Mouse (Mus musculus) testis, adult 2 months (tissue): ENCODE measurements around the gene Golga4.

ENCODE experiments used
- CTCF ChIP-seq: fragments of 200-500 bp; IDR thresholded peaks from 2 replicates; pipeline ENCODE4 v1.5.1; 2012; ENCODE audit warnings: low read depth, mild to moderate bottlenecking, inconsistent platforms, low read length, moderate library complexity; ENCODE audit not compliant: control insufficient read depth, insufficient read depth, insufficient replicate concordance
- POLR2A ChIP-seq: fragments of 200-500 bp; IDR thresholded peaks from 2 replicates; pipeline ENCODE4 v1.6.1; 2012; ENCODE audit warnings: low read depth, mild to moderate bottlenecking, inconsistent platforms, low read length, moderate library complexity; ENCODE audit not compliant: control insufficient read depth

DNA sequence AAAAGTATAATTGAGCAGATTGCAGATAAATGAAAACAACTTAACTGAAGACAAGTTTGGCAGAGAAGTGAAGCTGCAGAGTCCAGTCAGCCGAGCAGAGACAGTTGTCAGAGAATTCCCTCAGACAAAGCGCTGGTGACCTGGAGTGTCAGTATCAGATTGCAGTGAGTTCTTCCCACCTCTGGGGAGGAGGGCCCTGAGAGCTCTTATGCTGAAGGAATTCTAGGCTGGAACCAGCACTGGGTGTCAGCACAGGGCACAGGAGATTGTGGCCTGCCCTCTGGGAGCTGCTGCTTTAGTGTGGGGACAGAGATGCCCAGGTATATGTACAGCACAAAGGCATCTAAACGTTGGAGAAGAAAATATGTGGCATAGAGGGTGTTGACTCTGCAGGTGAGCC lies 14.8 kb downstream of the Golga4 start:
- no peak for TF ChIP-seq CTCF
- TF ChIP-seq POLR2A = no peak
